In genomic region chr7:46962806-46963618, GRCm38 (mm10) we compare ENCODE assay signal across 8 mouse cellular contexts. TPM values are rescaled to one million over a fixed set of nuclear protein-coding genes. Genes with fewer than 3 reads are reported as not detected.
DNase-seq lines count a peak whose midpoint lies in the region; ATAC-seq lines count a peak whose summit lies in the region.

No protein-coding gene starts in this region.

- peaks cover 13% of the 10 kb centered on the region for H3K4me1 ChIP-seq in hindbrain, embryonic 12.5 days
- peaks cover 15% of the 10 kb centered on the region for H3K4me1 ChIP-seq in lung, embryonic 16.5 days (replicated peaks; ENCODE audit: control insufficient read depth, insufficient read depth, low read length)

- H3K4me2 ChIP-seq in hindbrain, embryonic 12.5 days (replicated peaks) = peak overlapping the region; percentile 18; the same call in 1 of the 2 replicates
- H3K4me2 ChIP-seq in lung, embryonic 16.5 days (ENCODE audit: low read depth, low read length) = peak overlapping the region; percentile 45

- no peak overlapping the region for H3K27ac ChIP-seq in hindbrain, embryonic 12.5 days
- H3K27ac ChIP-seq in lung, embryonic 16.5 days (ENCODE audit: low read length) = peak overlapping the region; percentile 70

- no peaks in the 10 kb centered on the region for H3K36me3 ChIP-seq in hindbrain, embryonic 12.5 days
- no peaks in the 10 kb centered on the region for H3K36me3 ChIP-seq in lung, embryonic 16.5 days (ENCODE audit: control insufficient read depth, insufficient read depth, low read length)

- H3K4me3 ChIP-seq in hindbrain, embryonic 12.5 days = no peak overlapping the region
- H3K4me3 ChIP-seq in lung, embryonic 16.5 days (ENCODE audit: low read length) = no peak overlapping the region; the same call in 1 of the 2 replicates

- peak; percentile 85 for ATAC-seq in hindbrain, embryonic 12.5 days (ENCODE audit: low FRiP score)
- ATAC-seq in lung, embryonic 16.5 days (ENCODE audit: low read depth) = peak; percentile 83

- no peaks in the 10 kb centered on the region for H3K9me3 ChIP-seq in hindbrain, embryonic 12.5 days (replicated peaks)
- H3K9me3 ChIP-seq in lung, embryonic 16.5 days (ENCODE audit: control insufficient read depth, low read length) = no peaks in the 10 kb centered on the region

- peak; percentile 85 for DNase-seq in R1 (ENCODE audit: low read depth, low spot score)
- DNase-seq in cerebellum, adult 9-11 months = peak; percentile 72
- peak; percentile 56 to 67 for DNase-seq in frontal cortex, postnatal 10 days (ENCODE audit: low spot score in 2 of 2)
- DNase-seq in layer of hippocampus, adult 9-11 months = peak; percentile 77
- DNase-seq in ovary, postnatal 36 days (ENCODE audit: low spot score) = peak; percentile 34
- peak; percentile 75 for DNase-seq in thymus, postnatal 14 days

- H3K27me3 ChIP-seq in hindbrain, embryonic 12.5 days = peaks cover 10% of the 10 kb centered on the region
- H3K27me3 ChIP-seq in lung, embryonic 16.5 days (ENCODE audit: control insufficient read depth, insufficient read depth, low read depth, low read length) = peaks cover 5% of the 10 kb centered on the region

- 0% methylated on average over 9 of the region's 9 CpGs for WGBS in hindbrain, embryonic 12.5 days
- under 1% methylated on average over 9 of the region's 9 CpGs for WGBS in lung, embryonic 16.5 days

- H3K9ac ChIP-seq in hindbrain, embryonic 12.5 days = no peak overlapping the region; the same call in 1 of the 2 replicates
- H3K9ac ChIP-seq in lung, embryonic 16.5 days (ENCODE audit: low read length) = peak overlapping the region; percentile 57

RNA-seq across cellular contexts. Expression of gene Uevld, which starts 4.7 kb away (rescaled TPM):
- 8.9 and 9.5 TPM in 2 replicates for polyA plus RNA-seq in hindbrain, embryonic 12.5 days (2016; fragmentation: Nextera tagmentation; extraction: Ambion mirVana)
- 15.0 and 16.6 TPM in 2 replicates for polyA plus RNA-seq in lung, embryonic 16.5 days (2015; fragmentation: Nextera tagmentation; extraction: Ambion mirVana)

RNA-seq across cellular contexts. Expression of gene Gm9999, which starts 20.4 kb away (rescaled TPM):
- not detected in 2 replicates for polyA plus RNA-seq in hindbrain, embryonic 12.5 days (2016; fragmentation: Nextera tagmentation; extraction: Ambion mirVana)
- not detected in 2 replicates for polyA plus RNA-seq in lung, embryonic 16.5 days (2015; fragmentation: Nextera tagmentation; extraction: Ambion mirVana)

RNA-seq across cellular contexts. Expression of gene Tsg101, which starts 43.2 kb away (rescaled TPM):
- polyA plus RNA-seq in hindbrain, embryonic 12.5 days (2016; fragmentation: Nextera tagmentation; extraction: Ambion mirVana) = 310 and 346 TPM in 2 replicates
- polyA plus RNA-seq in lung, embryonic 16.5 days (2015; fragmentation: Nextera tagmentation; extraction: Ambion mirVana) = 153 and 165 TPM in 2 replicates

RNA-seq across cellular contexts. Expression of gene Spty2d1, which starts 45.2 kb away (rescaled TPM):
- 14.7 and 16.1 TPM in 2 replicates for polyA plus RNA-seq in hindbrain, embryonic 12.5 days (2016; fragmentation: Nextera tagmentation; extraction: Ambion mirVana)
- 23.9 and 24.0 TPM in 2 replicates for polyA plus RNA-seq in lung, embryonic 16.5 days (2015; fragmentation: Nextera tagmentation; extraction: Ambion mirVana)

Comparison
In these comparisons a context has a peak if more than half of its experiments do, and no peak if none do; other contexts are left out.
1. DNase-seq: peak in every context shown above with its lines; median percentile 85 in R1; 77 in layer of hippocampus, adult 9-11 months; 75 in thymus, postnatal 14 days; 72 in cerebellum, adult 9-11 months; 62 in frontal cortex, postnatal 10 days; 34 in ovary, postnatal 36 days.